Mouse (Mus musculus) forebrain, postnatal 0 days (tissue): ENCODE results near the gene Pir. TPM values are rescaled to one million over a fixed set of nuclear protein-coding genes. Genes with fewer than 3 reads are reported as not detected.
A peak's percentile ranks its signal among the peaks of the same experiment; 100 is the strongest.

ENCODE experiments used
- ATAC-seq: fragments of 200-750 bp; cut with Nextera tagmentation; 2 replicates; pipeline ENCODE4 v1.8.0; 2017; ENCODE audit warnings: mild to moderate bottlenecking, moderate library complexity
- DNase-seq: peaks from one replicate; pipeline ENCODE4 v3.0.0-alpha.2; 2015
- H3K27ac ChIP-seq: fragments of 300-500 bp; sonication (generic); 2 replicates; pipeline ENCODE4 v1.5.1; 2014; ENCODE audit warnings: low read depth, mild to moderate bottlenecking, antibody characterized with exemption, low read length, moderate library complexity, mixed read lengths
- H3K27me3 ChIP-seq: fragments of 300-500 bp; sonication (generic); 2 replicates; pipeline ENCODE4 v1.6.1; 2014; ENCODE audit warnings: mild to moderate bottlenecking, low read length, mixed read lengths; ENCODE audit not compliant: insufficient read depth
- H3K36me3 ChIP-seq: fragments of 300-500 bp; sonication (generic); 2 replicates; pipeline ENCODE4 v1.6.1; 2014; ENCODE audit warnings: mild to moderate bottlenecking, moderate library complexity; ENCODE audit not compliant: insufficient read depth
- H3K4me1 ChIP-seq: fragments of 300-500 bp; sonication (generic); 2 replicates; pipeline ENCODE4 v1.6.1; 2014; ENCODE audit warnings: antibody characterized with exemption; ENCODE audit not compliant: insufficient read depth
- H3K4me2 ChIP-seq: fragments of 300-500 bp; sonication (generic); 2 replicates; pipeline ENCODE4 v1.6.1; 2014; ENCODE audit warnings: low read depth, mild to moderate bottlenecking, moderate library complexity
- H3K4me3 ChIP-seq: fragments of 300-500 bp; sonication (generic); 2 replicates; pipeline ENCODE4 v1.5.1; 2014; ENCODE audit warnings: low read depth, low read length, mixed read lengths
- H3K9ac ChIP-seq: fragments of 300-500 bp; sonication (generic); 2 replicates; pipeline ENCODE4 v1.6.1; 2014; ENCODE audit warnings: mild to moderate bottlenecking
- H3K9me3 ChIP-seq: fragments of 300-500 bp; sonication (generic); 2 replicates; pipeline ENCODE4 v1.6.1; 2016; ENCODE audit warnings: low read length
- CTCF ChIP-seq: sonication (generic); IDR thresholded peaks from 2 replicates; pipeline ENCODE4 v1.5.1; 2016; ENCODE audit warnings: antibody characterized with exemption, control low read depth, low read depth
- WGBS: fragments of 180-500 bp; shearing (Covaris S2); extraction: QIAGEN DNeasy Blood & Tissue Kit; methylation state at CpG from one replicate; pipeline ENCODE4 v1.1.7; 2014; 5-methylcytosine and 5-hydroxymethylcytosine counted together
- polyA plus RNA-seq: library from polyadenylated mRNA; unstranded; fragments of >200 nt; fragmentation: Nextera tagmentation; extraction: Ambion mirVana; gene quantifications from 2 replicates; pipeline ENCODE4 v1.2.1, GENCODE M21; 2015
- total RNA-seq: library from RNA; depleted of rRNA; stranded (reverse); fragments of >200 nt; gene quantifications from 2 replicates; pipeline ENCODE4 v1.2.3, GENCODE M21; 2014

Gene Pir
- total and polyA plus RNA-seq, 2 experiments from 2014 or later = 3.1 to 6.1 TPM

- DNase-seq (no peak), ATAC-seq (no peak)
- no peak overlapping the region for H3K4me3 ChIP-seq
- no peaks in the 10 kb centered on the region for H3K9me3 ChIP-seq
- WGBS = 53% methylated on average over 5 of the region's 5 CpGs
- H3K27ac ChIP-seq = no peak overlapping the region
- H3K36me3 ChIP-seq = no peaks in the 10 kb centered on the region
- H3K4me1 ChIP-seq = no peaks in the 10 kb centered on the region
- no peak for TF ChIP-seq CTCF
- no peaks in the 10 kb centered on the region for H3K27me3 ChIP-seq
- no peak overlapping the region for H3K9ac ChIP-seq
- H3K4me2 ChIP-seq = no peak overlapping the region
Measured at GRCm38 (mm10) chrX:164291147-164291546, 22.0 kb downstream of the Pir start.

- Histone ChIP-seq H3K4me3 (no peak overlapping the region), H3K27me3 (no peaks in the 10 kb centered on the region), H3K4me2 (no peak overlapping the region), H3K9me3 (no peaks in the 10 kb centered on the region), H3K4me1 (no peaks in the 10 kb centered on the region), H3K9ac (no peak overlapping the region), H3K36me3 (no peaks in the 10 kb centered on the region), H3K27ac (no peak overlapping the region)
- DNase-seq (no peak), ATAC-seq (no peak)
- WGBS = 54% methylated on average over 2 of the region's 2 CpGs
- no peak for TF ChIP-seq CTCF
Measured at GRCm38 (mm10) chrX:164306250-164306649, 37.1 kb downstream of the Pir start.

GRCm38 (mm10) chrX:164313876-164314275 is 44.7 kb downstream of the Pir start:
- no peak overlapping the region for H3K4me2 ChIP-seq
- no peaks in the 10 kb centered on the region for H3K9me3 ChIP-seq
- peak; percentile 69 for DNase-seq
- H3K4me1 ChIP-seq = no peaks in the 10 kb centered on the region
- no peak overlapping the region for H3K9ac ChIP-seq
- no peak overlapping the region for H3K27ac ChIP-seq
- 38% methylated on average over 1 of the region's 1 CpGs for WGBS
- H3K27me3 ChIP-seq = no peaks in the 10 kb centered on the region
- no peak for TF ChIP-seq CTCF
- no peak overlapping the region for H3K4me3 ChIP-seq
- peak; percentile 79 for ATAC-seq
- H3K36me3 ChIP-seq = no peaks in the 10 kb centered on the region

GRCm38 (mm10) chrX:164318554-164318953 is 49.4 kb downstream of the Pir start:
- no peak for DNase-seq
- Histone ChIP-seq H3K36me3 (no peaks in the 10 kb centered on the region), H3K4me1 (no peaks in the 10 kb centered on the region), H3K9me3 (no peaks in the 10 kb centered on the region), H3K4me2 (no peak overlapping the region), H3K4me3 (no peak overlapping the region), H3K27me3 (no peaks in the 10 kb centered on the region), H3K9ac (no peak overlapping the region), H3K27ac (no peak overlapping the region)
- 88% methylated on average over 4 of the region's 4 CpGs for WGBS
- no peak for ATAC-seq
- TF ChIP-seq CTCF = no peak

- H3K4me1 ChIP-seq = no peaks in the 10 kb centered on the region
- no peak for DNase-seq
- no peaks in the 10 kb centered on the region for H3K9me3 ChIP-seq
- H3K9ac ChIP-seq = no peak overlapping the region
- H3K4me2 ChIP-seq = no peak overlapping the region
- WGBS = 47% methylated on average over 3 of the region's 3 CpGs
- ATAC-seq = no peak
- no peak overlapping the region for H3K4me3 ChIP-seq
- no peak overlapping the region for H3K27ac ChIP-seq
- H3K27me3 ChIP-seq = no peaks in the 10 kb centered on the region
- no peaks in the 10 kb centered on the region for H3K36me3 ChIP-seq
- TF ChIP-seq CTCF = no peak
Measured at GRCm38 (mm10) chrX:164320031-164320430, 50.9 kb downstream of the Pir start.

- ATAC-seq = no peak
- Histone ChIP-seq H3K4me1 (no peaks in the 10 kb centered on the region), H3K9me3 (no peaks in the 10 kb centered on the region), H3K4me2 (no peak overlapping the region), H3K27ac (no peak overlapping the region), H3K9ac (no peak overlapping the region), H3K4me3 (no peak overlapping the region), H3K27me3 (no peaks in the 10 kb centered on the region), H3K36me3 (no peaks in the 10 kb centered on the region)
- no peak for DNase-seq
- 71% methylated on average over 5 of the region's 5 CpGs for WGBS
- no peak for TF ChIP-seq CTCF
Measured at GRCm38 (mm10) chrX:164322492-164322891, 53.3 kb downstream of the Pir start.

GRCm38 (mm10) chrX:164323391-164323913 is 54.3 kb downstream of the Pir start:
- Histone ChIP-seq H3K9me3 (no peaks in the 10 kb centered on the region), H3K9ac (no peak overlapping the region), H3K4me3 (no peak overlapping the region), H3K36me3 (no peaks in the 10 kb centered on the region), H3K27ac (no peak overlapping the region), H3K27me3 (no peaks in the 10 kb centered on the region), H3K4me2 (no peak overlapping the region), H3K4me1 (no peaks in the 10 kb centered on the region)
- no peak for DNase-seq
- ATAC-seq = no peak; the same call in 1 of the 2 replicates
- TF ChIP-seq CTCF = no peak
- WGBS = 63% methylated on average over 4 of the region's 4 CpGs
